Mouse (Mus musculus) left cerebral cortex, adult 18-20 months (tissue): Measurements from ENCODE around the gene Necab2. TPM values are rescaled to one million over a fixed set of nuclear protein-coding genes. Genes with fewer than 3 reads are reported as not detected.

Experiments used
- DNase-seq, 2 experiments: peaks; one replicate each; pipeline ENCODE4 v3.0.0; 2021 to 2022; ENCODE audit warnings: low spot score in 2 of 2, mixed read lengths in 1 of 2
- total RNA-seq, 2 experiments: library from RNA; stranded (reverse); gene quantifications; 2 replicates each; pipeline ENCODE4 v1.2.3; 2021

Necab2 gene
- total RNA-seq, 2 experiments from 2014 or later: 72.8 to 99.1 TPM

DNA sequence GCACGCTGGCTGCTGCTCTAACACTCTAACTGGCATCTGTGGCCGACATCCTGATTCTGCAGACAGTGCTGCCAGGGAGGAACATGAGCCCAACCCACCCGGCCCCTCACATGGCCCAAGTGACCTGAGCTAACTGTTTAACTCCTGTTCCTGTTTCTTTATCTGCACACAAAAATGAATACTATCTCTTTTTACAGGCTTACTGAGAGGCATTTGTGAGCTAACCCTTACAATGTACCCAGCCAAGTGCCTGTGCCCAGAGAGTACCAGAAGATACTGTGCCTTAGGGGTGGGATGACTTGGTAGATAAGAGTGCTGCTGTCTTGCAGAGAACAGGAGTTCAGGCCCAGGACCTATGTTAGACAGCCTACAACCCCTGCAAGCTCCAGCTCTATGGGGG is 68.4 kb downstream of the Necab2 start:
- no peak for DNase-seq

DNA sequence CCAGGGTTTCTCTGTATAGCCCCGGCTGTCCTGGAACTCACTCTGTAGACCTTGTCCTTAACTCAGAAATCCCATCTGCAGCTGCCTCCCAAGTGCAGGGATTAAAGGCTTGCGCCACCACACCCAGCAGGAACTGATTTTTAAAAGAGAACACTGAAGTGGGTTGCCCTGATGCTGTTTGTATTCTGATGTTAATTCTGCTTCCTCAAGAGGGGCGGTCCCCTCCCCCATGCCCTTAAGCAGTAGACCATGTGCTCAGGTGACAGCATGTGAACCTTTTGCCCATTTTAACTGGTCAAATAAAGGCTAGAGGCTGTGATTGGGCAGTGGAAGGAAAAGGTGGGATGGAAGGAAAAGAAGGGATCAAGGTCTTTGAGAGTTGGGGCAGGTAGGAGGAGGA is 69.2 kb downstream of the Necab2 start:
- no peak for DNase-seq

DNA sequence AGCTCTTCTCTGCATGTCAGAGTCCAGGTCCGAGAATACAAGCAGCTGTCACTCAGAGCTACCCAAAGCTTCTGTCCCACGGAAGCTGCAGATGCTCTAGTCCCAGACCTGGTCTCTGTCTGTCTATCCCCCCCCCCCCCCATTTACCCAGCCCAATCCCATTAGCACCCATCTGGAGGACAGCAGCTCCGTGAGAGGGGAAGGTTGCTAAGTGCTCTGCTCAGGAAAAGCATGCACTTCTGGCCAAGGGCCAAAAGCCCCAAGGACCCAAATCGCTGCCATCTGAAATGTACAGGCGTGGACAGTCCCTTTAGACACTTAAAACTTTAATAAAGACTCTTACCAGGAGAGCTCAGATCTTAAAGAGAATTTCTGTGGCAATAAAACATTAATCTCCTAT is 70.2 kb downstream of the Necab2 start:
- DNase-seq: no peak

DNA sequence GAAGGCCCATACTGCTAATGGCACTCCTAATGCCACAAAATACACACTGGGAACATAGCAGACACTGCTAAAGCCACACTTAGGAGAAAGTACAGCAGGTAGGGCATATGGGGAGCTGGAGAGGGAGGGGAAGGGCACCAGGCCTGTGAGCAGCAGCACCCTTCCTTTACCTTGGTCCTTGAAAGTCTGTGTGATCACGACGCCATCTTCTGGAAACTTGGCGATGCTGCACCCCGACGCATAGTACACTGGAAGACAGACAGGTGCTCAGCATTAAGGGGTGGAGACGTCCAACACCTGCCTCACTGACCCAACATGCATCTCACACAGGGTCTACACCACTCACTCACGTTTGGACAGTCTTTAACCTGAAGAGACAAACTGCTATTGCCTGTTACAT is 73.6 kb downstream of the Necab2 start:
- DNase-seq: no peak

Other genes starting within 250 kb of the Necab2 start
- 100 to 1,000 TPM; 325 TPM for gene Hsbp1, start 102.2 kb upstream of the Necab2 start, total RNA-seq
- gene Mlycd, start 51.8 kb upstream of the Necab2 start, total RNA-seq: 10 to 100 TPM; 27.1 to 28.1 TPM
- gene Osgin1, start 12.6 kb upstream of the Necab2 start, total RNA-seq: under 1 TPM; 0.45 to 0.72 TPM
- gene Slc38a8, start 55.0 kb downstream of the Necab2 start, total RNA-seq: under 1 TPM; 0.26 to 0.93 TPM
- 10 to 100 TPM; 61.9 to 65.5 TPM for gene Mbtps1, start 112.0 kb downstream of the Necab2 start, total RNA-seq
- gene Hsdl1, start 128.5 kb downstream of the Necab2 start, total RNA-seq: 10 to 100 TPM; 47.2 to 55.7 TPM
- gene Dnaaf1, start 128.5 kb downstream of the Necab2 start, total RNA-seq: under 1 TPM; 0.19 to 0.21 TPM
- gene Taf1c, start 158.5 kb downstream of the Necab2 start, total RNA-seq: 10 to 100 TPM; 10.7 to 12.3 TPM
- under 1 TPM; 0.37 to 0.45 TPM for gene Adad2, start 166.0 kb downstream of the Necab2 start, total RNA-seq
- 1 to 10 TPM; 2.1 to 2.9 TPM for gene Kcng4, start 189.0 kb downstream of the Necab2 start, total RNA-seq
- gene Wfdc1, start 219.6 kb downstream of the Necab2 start, total RNA-seq: 1 to 10 TPM; 8.3 to 10.0 TPM